Mouse (Mus musculus): ENCODE measurements around the gene Minos1.
A peak's percentile ranks its signal among the peaks of the same experiment; 100 is the strongest.

The Minos1 gene

GRCm38 (mm10) chr4:139057291-139057690, 73.6 kb downstream of the Minos1 start:
- DNase-seq, result no peak

- DNase-seq, result no peak
These were observed 75.2 kb downstream of the Minos1 start for GRCm38 (mm10) chr4:139055744-139056143.

- DNase-seq, result peak; percentile 29
These were observed 75.6 kb downstream of the Minos1 start for GRCm38 (mm10) chr4:139055336-139055735.

GRCm38 (mm10) chr4:139054300-139054923, 76.5 kb downstream of the Minos1 start:
- DNase-seq, result no peak

- DNase-seq, result no peak
These were observed 77.5 kb downstream of the Minos1 start for GRCm38 (mm10) chr4:139053391-139053790.

DNA sequence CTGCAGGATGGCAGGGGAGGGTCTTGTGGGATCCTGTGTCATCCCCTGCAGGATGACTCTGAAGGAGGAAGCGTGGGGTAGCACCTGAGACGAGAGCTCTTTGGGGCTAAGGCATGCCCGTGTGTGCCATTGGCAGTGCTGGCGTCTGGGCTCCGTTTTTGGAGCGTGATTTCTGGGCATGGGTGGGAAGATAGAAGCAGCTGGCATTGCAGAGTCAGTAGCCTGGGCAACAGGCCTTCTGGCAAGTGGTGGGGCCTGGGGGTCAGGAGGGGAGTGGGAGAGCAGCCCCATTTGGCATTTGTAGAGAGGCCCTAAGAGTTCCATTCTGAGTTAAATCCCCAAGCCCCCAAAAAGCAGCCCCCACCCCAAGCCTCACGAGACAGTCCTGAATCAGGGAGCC, 78.1 kb downstream of the Minos1 start:
- no peak for DNase-seq
